Mouse (Mus musculus): ENCODE results near the gene Icam4.

Gene Icam4

DNA sequence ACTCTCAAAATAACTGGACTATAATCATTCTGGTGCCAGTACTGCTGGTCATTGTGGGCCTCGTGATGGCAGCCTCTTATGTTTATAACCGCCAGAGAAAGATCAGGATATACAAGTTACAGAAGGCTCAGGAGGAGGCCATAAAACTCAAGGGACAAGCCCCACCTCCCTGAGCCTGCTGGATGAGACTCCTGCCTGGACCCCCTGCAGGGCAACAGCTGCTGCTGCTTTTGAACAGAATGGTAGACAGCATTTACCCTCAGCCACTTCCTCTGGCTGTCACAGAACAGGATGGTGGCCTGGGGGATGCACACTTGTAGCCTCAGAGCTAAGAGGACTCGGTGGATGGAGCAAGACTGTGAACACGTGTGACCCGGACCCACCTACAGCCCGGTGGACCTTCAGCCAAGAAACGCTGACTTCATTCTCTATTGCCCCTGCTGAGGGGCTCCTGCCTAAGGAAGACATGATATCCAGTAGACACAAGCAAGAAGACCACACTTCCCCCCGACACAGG lies 1.3 kb upstream of the Icam4 start:
- TF ChIP-seq CTCF (conservative IDR thresholded peaks at IDR 0.05; ENCODE audit: low read length), result no peak
- peaks cover 60% of the 10 kb centered on the region for H3K36me3 ChIP-seq (ENCODE audit: insufficient read depth, low read length)

DNA sequence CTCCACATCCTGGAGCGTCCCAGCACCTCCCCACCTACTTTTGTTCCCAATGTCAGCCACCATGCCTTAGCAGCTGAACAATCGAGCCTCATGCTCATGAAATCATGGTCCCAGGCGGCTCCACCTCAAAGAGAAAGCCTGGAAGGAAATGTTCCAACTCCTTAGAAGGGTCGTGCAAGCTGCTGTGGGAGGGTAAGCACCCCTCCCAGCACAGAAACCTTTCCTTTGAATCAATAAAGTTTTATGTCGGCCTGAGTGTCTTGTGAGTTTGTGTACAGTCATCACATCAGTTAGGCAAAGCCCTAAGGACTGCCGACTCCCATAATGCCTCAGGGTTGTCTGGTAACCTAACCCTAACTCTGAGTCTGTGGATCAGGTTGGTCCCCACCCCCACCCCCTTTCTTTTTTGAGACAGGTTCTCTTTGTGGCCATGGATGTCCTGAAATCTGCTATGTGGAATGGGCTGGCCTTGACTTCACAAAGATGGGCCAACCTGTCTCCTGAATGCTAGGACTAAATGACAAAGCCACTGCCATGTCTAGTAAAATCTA lies 538 bp upstream of the Icam4 start:
- H3K36me3 ChIP-seq (ENCODE audit: insufficient read depth, low read length), result peaks cover 54% of the 10 kb centered on the region
- TF ChIP-seq NANOG (IDR thresholded peaks at IDR 0.05; ENCODE audit: borderline replicate concordance, low read length), result no peak
- TF ChIP-seq CTCF (conservative IDR thresholded peaks at IDR 0.05; ENCODE audit: low read length), result no peak
- TF ChIP-seq POU5F1 (IDR thresholded peaks at IDR 0.05; ENCODE audit: borderline replicate concordance, low read length), result no peak

More for the DNA sequence above, 1.3 kb upstream of the Icam4 start:
- peak overlapping the region; percentile 27; the same call in 1 of the 2 replicates for H3K4me3 ChIP-seq (replicated peaks; ENCODE audit: low read length)
- peaks cover 11% of the 10 kb centered on the region for H3K27me3 ChIP-seq (ENCODE audit: insufficient read depth, low read length)
- H3K4me1 ChIP-seq (replicated peaks; ENCODE audit: low read depth, low read length), result peaks cover 93% of the 10 kb centered on the region
- H3K9me3 ChIP-seq (ENCODE audit: low read length), result no peaks in the 10 kb centered on the region

DNA sequence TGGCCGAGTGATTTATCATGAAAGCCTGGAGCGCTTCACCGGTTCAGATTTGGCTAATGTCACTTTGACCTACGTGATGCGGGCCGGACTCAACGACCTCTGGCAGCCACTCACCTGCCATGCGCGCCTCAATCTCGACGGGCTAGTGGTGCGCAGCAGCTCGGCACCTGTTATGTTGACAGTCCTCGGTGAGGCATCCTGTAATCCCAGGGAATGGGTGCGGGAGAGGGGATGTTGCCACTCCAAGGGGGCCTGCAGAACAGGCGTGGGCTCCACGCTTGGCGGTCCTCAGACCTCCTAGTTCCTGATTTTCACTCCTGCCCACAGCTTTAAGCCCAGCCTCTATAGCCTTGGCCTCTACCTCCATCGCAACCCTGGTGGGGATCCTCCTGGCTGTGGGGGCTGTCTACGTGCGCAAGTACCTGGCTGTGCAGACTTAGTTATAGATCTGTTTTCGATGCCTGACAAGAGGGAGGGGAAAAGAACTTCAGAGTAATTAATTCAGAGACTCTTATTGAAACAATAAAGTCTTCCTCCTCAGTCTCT lies 955 bp downstream of the Icam4 start:
- H3K9me3 ChIP-seq (ENCODE audit: low read length), result no peaks in the 10 kb centered on the region
- peaks cover 39% of the 10 kb centered on the region for H3K36me3 ChIP-seq (ENCODE audit: insufficient read depth, low read length)
- TF ChIP-seq POU5F1 (IDR thresholded peaks at IDR 0.05; ENCODE audit: borderline replicate concordance, low read length) (no peak), CTCF (conservative IDR thresholded peaks at IDR 0.05; ENCODE audit: low read length) (no peak), NANOG (IDR thresholded peaks at IDR 0.05; ENCODE audit: borderline replicate concordance, low read length) (no peak)
- peak overlapping the region; percentile 74 for H3K4me3 ChIP-seq (replicated peaks; ENCODE audit: low read length)
- peaks cover 32% of the 10 kb centered on the region for H3K27me3 ChIP-seq (ENCODE audit: insufficient read depth, low read length)
- peaks cover 93% of the 10 kb centered on the region for H3K4me1 ChIP-seq (replicated peaks; ENCODE audit: low read depth, low read length)

More for the DNA sequence above, 538 bp upstream of the Icam4 start:
- H3K27me3 ChIP-seq (ENCODE audit: insufficient read depth, low read length), result peaks cover 19% of the 10 kb centered on the region
- peak overlapping the region; percentile 74 for H3K4me3 ChIP-seq (replicated peaks; ENCODE audit: low read length)
- H3K9me3 ChIP-seq (ENCODE audit: low read length), result no peaks in the 10 kb centered on the region
- peaks cover 94% of the 10 kb centered on the region for H3K4me1 ChIP-seq (replicated peaks; ENCODE audit: low read depth, low read length)

DNA sequence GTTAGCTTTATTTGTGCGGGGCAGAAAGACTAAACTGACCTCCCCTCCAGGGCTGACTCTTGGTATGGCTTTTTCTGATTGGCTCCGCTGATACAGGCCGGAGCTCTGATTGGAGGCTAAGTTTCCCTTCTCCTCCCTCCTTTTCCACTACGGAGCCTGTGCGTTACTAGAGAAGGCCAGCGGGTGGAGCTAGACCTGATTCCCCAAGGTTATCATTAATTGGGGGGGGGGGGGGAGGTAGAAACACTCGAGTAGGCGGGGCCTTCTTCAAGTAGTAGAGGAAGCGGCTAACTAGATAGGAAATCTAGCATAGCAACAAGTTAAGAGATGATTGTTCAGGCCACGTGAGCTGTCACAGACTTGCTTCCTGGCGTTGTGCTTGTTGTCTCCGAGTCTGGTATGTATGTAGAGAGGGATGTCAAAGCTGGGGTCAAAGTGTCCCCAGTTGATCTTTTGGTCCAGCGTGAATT lies 1.6 kb downstream of the Icam4 start:
- H3K4me3 ChIP-seq (replicated peaks; ENCODE audit: low read length), result peak overlapping the region; percentile 87
- H3K9me3 ChIP-seq (ENCODE audit: low read length), result no peaks in the 10 kb centered on the region
- TF ChIP-seq NANOG (IDR thresholded peaks at IDR 0.05; ENCODE audit: borderline replicate concordance, low read length) (no peak), CTCF (conservative IDR thresholded peaks at IDR 0.05; ENCODE audit: low read length) (peak; percentile 55)
- H3K36me3 ChIP-seq (ENCODE audit: insufficient read depth, low read length), result peaks cover 32% of the 10 kb centered on the region
- peaks cover 93% of the 10 kb centered on the region for H3K4me1 ChIP-seq (replicated peaks; ENCODE audit: low read depth, low read length)
- peaks cover 39% of the 10 kb centered on the region for H3K27me3 ChIP-seq (ENCODE audit: insufficient read depth, low read length)

DNA sequence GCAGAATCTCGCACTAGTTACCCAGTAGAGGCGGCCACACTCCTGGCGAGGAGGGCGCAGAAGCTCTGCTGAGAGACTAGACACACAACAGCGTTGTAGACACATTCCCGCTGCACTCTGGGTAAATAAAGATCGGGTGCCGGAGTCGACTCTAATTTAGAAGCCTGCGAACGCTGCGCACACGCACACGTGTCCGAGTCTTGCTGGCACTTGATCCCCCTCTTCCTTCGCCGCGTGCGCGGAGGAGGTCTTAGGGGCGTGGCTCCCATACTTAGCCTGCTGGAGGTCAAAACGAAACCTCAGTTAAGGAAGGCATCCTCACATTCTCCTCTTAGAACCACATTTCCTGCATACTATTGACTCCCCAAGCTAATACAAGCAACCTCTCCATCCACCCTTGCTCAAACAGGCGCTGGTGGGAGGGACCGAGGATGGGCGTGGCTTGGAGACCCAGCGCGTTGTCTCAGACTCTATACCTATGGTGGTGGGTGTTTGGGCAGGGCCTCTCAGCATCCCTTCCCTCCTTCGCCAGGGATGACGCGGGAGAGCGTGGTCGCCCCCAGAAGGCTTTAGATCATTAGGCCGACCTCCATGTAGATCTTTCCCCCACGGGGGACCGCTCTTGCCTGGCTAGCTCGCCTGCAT lies 2.2 kb downstream of the Icam4 start:
- TF ChIP-seq POU5F1 (IDR thresholded peaks at IDR 0.05; ENCODE audit: borderline replicate concordance, low read length) (no peak), NANOG (IDR thresholded peaks at IDR 0.05; ENCODE audit: borderline replicate concordance, low read length) (no peak), CTCF (conservative IDR thresholded peaks at IDR 0.05; ENCODE audit: low read length) (no peak)
- H3K4me3 ChIP-seq (replicated peaks; ENCODE audit: low read length), result peak overlapping the region; percentile 87
- peaks cover 44% of the 10 kb centered on the region for H3K27me3 ChIP-seq (ENCODE audit: insufficient read depth, low read length)
- H3K4me1 ChIP-seq (replicated peaks; ENCODE audit: low read depth, low read length), result peaks cover 93% of the 10 kb centered on the region
- peaks cover 26% of the 10 kb centered on the region for H3K36me3 ChIP-seq (ENCODE audit: insufficient read depth, low read length)
- no peaks in the 10 kb centered on the region for H3K9me3 ChIP-seq (ENCODE audit: low read length)

DNA sequence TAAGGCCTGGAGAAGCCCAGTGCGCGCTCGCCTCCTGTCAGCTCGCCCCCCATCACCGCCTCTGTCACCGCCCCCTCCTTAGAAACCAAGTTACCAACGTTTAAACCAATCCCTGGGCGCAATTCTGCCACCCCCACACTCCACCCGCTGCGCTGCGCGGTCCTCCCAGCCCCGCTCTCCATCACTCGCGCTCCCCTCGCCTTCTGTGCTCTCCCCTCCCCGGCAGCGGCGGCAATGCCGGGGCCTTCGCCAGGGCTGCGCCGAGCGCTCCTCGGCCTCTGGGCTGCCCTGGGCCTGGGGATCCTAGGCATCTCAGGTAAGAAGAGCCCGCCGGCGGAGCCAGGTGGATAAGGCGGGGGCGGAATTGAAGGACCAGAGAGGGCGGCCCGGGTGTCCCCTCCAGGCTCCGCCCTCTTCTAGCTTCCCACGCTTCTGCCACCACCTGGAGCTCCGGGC lies 2.8 kb downstream of the Icam4 start, which contains the start of gene Icam5:
Gene Icam5, plus strand, starts transcription at position 178 of the 456 bp plus-strand sequence.
- TF ChIP-seq POU5F1 (IDR thresholded peaks at IDR 0.05; ENCODE audit: borderline replicate concordance, low read length) (no peak), NANOG (IDR thresholded peaks at IDR 0.05; ENCODE audit: borderline replicate concordance, low read length) (no peak), CTCF (conservative IDR thresholded peaks at IDR 0.05; ENCODE audit: low read length) (no peak)
- no peaks in the 10 kb centered on the region for H3K9me3 ChIP-seq (ENCODE audit: low read length)
- peaks cover 93% of the 10 kb centered on the region for H3K4me1 ChIP-seq (replicated peaks; ENCODE audit: low read depth, low read length)
- peaks cover 21% of the 10 kb centered on the region for H3K36me3 ChIP-seq (ENCODE audit: insufficient read depth, low read length)
- H3K4me3 ChIP-seq (replicated peaks; ENCODE audit: low read length), result peak within 1 kb of the TSS; percentile 87
- H3K27me3 ChIP-seq (ENCODE audit: insufficient read depth, low read length), result peaks cover 50% of the 10 kb centered on the region

DNA sequence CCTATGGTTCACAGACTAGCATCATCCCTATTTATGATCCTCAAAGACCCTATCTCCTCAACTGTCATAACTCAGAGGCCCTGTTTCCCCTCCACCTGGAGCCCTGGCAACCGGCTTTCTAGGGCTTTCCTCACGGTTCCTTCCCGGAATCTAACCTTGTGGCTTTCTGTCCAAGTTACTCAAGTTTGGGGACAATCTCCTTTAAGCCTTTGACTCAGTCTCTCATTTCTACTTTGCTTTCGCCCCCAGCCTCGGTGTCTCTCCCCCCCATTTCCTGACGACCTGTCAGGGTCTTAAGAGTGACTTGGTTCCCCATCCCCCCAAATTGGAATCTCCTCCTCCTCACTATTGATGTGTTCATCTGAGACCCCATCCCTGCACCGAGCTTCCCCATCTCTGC lies 3.3 kb downstream of the Icam4 start:
- no peak for TF ChIP-seq POU5F1 (IDR thresholded peaks at IDR 0.05; ENCODE audit: borderline replicate concordance, low read length)
- no peak for TF ChIP-seq NANOG (IDR thresholded peaks at IDR 0.05; ENCODE audit: borderline replicate concordance, low read length)
- no peak for TF ChIP-seq CTCF (conservative IDR thresholded peaks at IDR 0.05; ENCODE audit: low read length)
- H3K4me3 ChIP-seq (replicated peaks; ENCODE audit: low read length), result peak overlapping the region; percentile 87
- peaks cover 56% of the 10 kb centered on the region for H3K27me3 ChIP-seq (ENCODE audit: insufficient read depth, low read length)
- H3K9me3 ChIP-seq (ENCODE audit: low read length), result no peaks in the 10 kb centered on the region
- H3K36me3 ChIP-seq (ENCODE audit: insufficient read depth, low read length), result peaks cover 15% of the 10 kb centered on the region
- peaks cover 93% of the 10 kb centered on the region for H3K4me1 ChIP-seq (replicated peaks; ENCODE audit: low read depth, low read length)

DNA sequence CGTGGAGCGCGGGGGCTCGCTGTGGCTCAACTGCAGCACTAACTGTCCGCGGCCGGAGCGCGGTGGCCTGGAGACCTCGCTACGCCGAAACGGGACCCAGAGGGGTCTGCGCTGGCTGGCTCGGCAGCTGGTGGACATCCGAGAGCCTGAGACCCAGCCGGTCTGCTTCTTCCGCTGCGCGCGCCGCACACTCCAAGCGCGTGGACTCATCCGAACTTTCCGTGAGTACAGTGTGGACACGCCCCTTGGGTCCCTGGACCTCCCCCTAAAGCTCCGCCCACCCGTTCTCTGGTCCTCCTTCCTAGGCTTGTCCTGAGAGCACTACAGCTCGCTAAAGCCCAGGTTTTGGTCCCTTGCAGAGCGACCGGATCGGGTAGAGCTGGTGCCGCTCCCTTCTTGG lies 4.0 kb downstream of the Icam4 start:
- Histone ChIP-seq H3K4me1 (replicated peaks; ENCODE audit: low read depth, low read length) (peaks cover 93% of the 10 kb centered on the region), H3K36me3 (ENCODE audit: insufficient read depth, low read length) (peaks cover 9% of the 10 kb centered on the region), H3K27me3 (ENCODE audit: insufficient read depth, low read length) (peaks cover 62% of the 10 kb centered on the region), H3K9me3 (ENCODE audit: low read length) (no peaks in the 10 kb centered on the region), H3K4me3 (replicated peaks; ENCODE audit: low read length) (peak overlapping the region; percentile 87)
- TF ChIP-seq CTCF (conservative IDR thresholded peaks at IDR 0.05; ENCODE audit: low read length) (no peak), POU5F1 (IDR thresholded peaks at IDR 0.05; ENCODE audit: borderline replicate concordance, low read length) (no peak), NANOG (IDR thresholded peaks at IDR 0.05; ENCODE audit: borderline replicate concordance, low read length) (no peak)

Data from E14TG2a.4 (cell line).